Mouse (Mus musculus) intestine, embryonic 14.5 days (tissue): Measurements from ENCODE around the gene Tgfbi. TPM values are rescaled to one million over a fixed set of nuclear protein-coding genes. Genes with fewer than 3 reads are reported as not detected.

Experiments used
- ATAC-seq: fragments of 200-750 bp; cut with Nextera tagmentation; replicated peaks from 2 replicates; pipeline ENCODE4 v1.8.0; 2017; ENCODE audit warnings: low read depth, moderate number of reproducible peaks, moderate TSS enrichment, moderate library complexity; ENCODE audit not compliant: low FRiP score, low TSS enrichment
- DNase-seq: peaks from one replicate; pipeline ENCODE4 v3.0.0-alpha.2; 2018; ENCODE audit warnings: low spot score
- H3K27ac ChIP-seq: fragments of 300-500 bp; sonication (generic); 2 replicates; pipeline ENCODE4 v1.5.1; 2014; ENCODE audit warnings: low read depth, mild to moderate bottlenecking, control low read depth
- H3K27me3 ChIP-seq: fragments of 300-500 bp; sonication (generic); replicated peaks from 2 replicates; pipeline ENCODE4 v1.6.1; 2014; ENCODE audit warnings: low read length, control low read depth; ENCODE audit not compliant: control insufficient read depth, insufficient read depth
- H3K36me3 ChIP-seq: fragments of 300-500 bp; sonication (generic); 2 replicates; pipeline ENCODE4 v1.6.1; 2014; ENCODE audit warnings: low read length, control low read depth; ENCODE audit not compliant: control insufficient read depth, insufficient read depth
- H3K4me1 ChIP-seq: fragments of 300-500 bp; sonication (generic); replicated peaks from 2 replicates; pipeline ENCODE4 v1.6.1; 2014; ENCODE audit warnings: low read length, control low read depth, mixed read lengths; ENCODE audit not compliant: control insufficient read depth, insufficient read depth
- H3K4me2 ChIP-seq: fragments of 300-500 bp; sonication (generic); 2 replicates; pipeline ENCODE4 v1.6.1; 2014; ENCODE audit warnings: low read length
- H3K4me3 ChIP-seq: fragments of 300-500 bp; sonication (generic); 2 replicates; pipeline ENCODE4 v1.5.1; 2014; ENCODE audit warnings: low read depth, low read length, control low read depth, mixed read lengths
- H3K9ac ChIP-seq: fragments of 300-500 bp; sonication (generic); 2 replicates; pipeline ENCODE4 v1.6.1; 2014; ENCODE audit warnings: mild to moderate bottlenecking, low read length
- H3K9me3 ChIP-seq: fragments of 300-500 bp; sonication (generic); 2 replicates; pipeline ENCODE4 v1.6.1; 2016; ENCODE audit warnings: low read length, control low read depth; ENCODE audit not compliant: control insufficient read depth
- WGBS: fragments of 180-500 bp; shearing (Covaris S2); extraction: QIAGEN DNeasy Blood & Tissue Kit; methylation state at CpG from one replicate; pipeline ENCODE4 v1.1.7; 2014; 5-methylcytosine and 5-hydroxymethylcytosine counted together
- polyA plus RNA-seq: library from polyadenylated mRNA; unstranded; fragments of >200 nt; fragmentation: Nextera tagmentation; extraction: Ambion mirVana; gene quantifications from 2 replicates; pipeline ENCODE4 v1.2.1, GENCODE M21; 2014

Gene Tgfbi
- polyA plus RNA-seq, 1 experiment from 2014 or later: 123 TPM

DNA sequence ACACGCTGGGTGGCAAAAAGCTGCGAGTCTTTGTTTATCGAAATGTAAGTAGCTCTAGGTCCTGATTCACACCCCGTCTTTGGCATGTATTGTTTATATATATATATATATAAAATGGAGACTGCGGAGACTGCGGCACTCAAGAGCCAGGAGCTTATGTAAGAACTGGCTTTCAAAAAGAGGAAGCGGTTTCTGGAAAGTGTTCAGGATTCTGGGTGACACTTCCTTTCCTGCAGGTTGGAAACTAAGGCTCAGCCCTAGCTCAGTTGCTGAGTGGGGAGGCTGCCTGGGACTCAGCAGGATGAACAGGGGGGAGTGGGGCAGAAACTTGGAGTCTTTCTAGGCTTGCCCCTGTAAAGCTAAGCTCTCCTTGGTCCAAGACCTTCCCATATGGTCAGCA lies 22.0 kb downstream of the Tgfbi start:
- ATAC-seq (no peak), DNase-seq (no peak)
- H3K27ac ChIP-seq: peak overlapping the region; percentile 38; the same call in 1 of the 2 replicates
- no peak overlapping the region for H3K4me2 ChIP-seq
- H3K4me3 ChIP-seq: no peak overlapping the region
- no peaks in the 10 kb centered on the region for H3K9me3 ChIP-seq
- H3K9ac ChIP-seq: no peak overlapping the region
- H3K27me3 ChIP-seq: no peaks in the 10 kb centered on the region
- 51% methylated on average over 7 of the region's 7 CpGs for WGBS
- H3K36me3 ChIP-seq: peaks cover 73% of the 10 kb centered on the region
- peaks cover 47% of the 10 kb centered on the region for H3K4me1 ChIP-seq

GRCm38 (mm10) chr13:56634139-56634615 lies 24.9 kb downstream of the Tgfbi start:
- Histone ChIP-seq H3K27ac (peak overlapping the region; percentile 96), H3K9ac (no peak overlapping the region), H3K9me3 (no peaks in the 10 kb centered on the region), H3K36me3 (peaks cover 68% of the 10 kb centered on the region), H3K27me3 (no peaks in the 10 kb centered on the region), H3K4me1 (peaks cover 47% of the 10 kb centered on the region), H3K4me3 (no peak overlapping the region), H3K4me2 (no peak overlapping the region; the same call in 1 of the 2 replicates)
- peak; percentile 72 for DNase-seq
- ATAC-seq: peak; percentile 28; the same call in 1 of the 2 replicates
- 14% methylated on average over 7 of the region's 7 CpGs for WGBS

DNA sequence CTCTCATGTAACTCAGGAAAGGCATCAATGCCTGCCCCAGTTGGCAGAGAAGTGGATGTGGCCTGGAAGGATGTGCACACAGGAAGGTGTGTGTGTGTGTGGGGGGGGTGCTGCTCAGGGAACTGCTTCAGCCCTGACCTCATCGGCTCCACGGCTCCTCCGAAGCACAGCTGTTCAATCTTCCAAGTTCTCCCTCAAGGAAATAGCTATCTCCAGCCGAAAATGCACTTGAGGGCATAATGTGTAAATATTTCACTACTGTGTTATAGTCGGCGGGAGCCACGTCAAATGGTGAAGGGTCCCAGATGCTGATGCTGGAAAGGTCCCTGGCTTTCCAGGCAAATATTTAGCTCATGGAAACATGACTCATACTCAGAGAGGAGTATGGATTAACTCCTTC lies 25.6 kb downstream of the Tgfbi start:
- Histone ChIP-seq H3K9ac (0 out of 2 replicates have a peak overlapping the region, but pooled peaks have one; percentile 11), H3K9me3 (no peaks in the 10 kb centered on the region), H3K27ac (peak overlapping the region; percentile 96), H3K4me1 (peaks cover 46% of the 10 kb centered on the region), H3K4me2 (peak overlapping the region; percentile 3; the same call in 1 of the 2 replicates), H3K27me3 (no peaks in the 10 kb centered on the region), H3K36me3 (peaks cover 68% of the 10 kb centered on the region), H3K4me3 (no peak overlapping the region)
- WGBS: 14% methylated on average over 7 of the region's 7 CpGs
- peak; percentile 78 for ATAC-seq
- DNase-seq: peak; percentile 79

GRCm38 (mm10) chr13:56637027-56637426 lies 27.7 kb downstream of the Tgfbi start:
- H3K36me3 ChIP-seq: peaks cover 49% of the 10 kb centered on the region
- ATAC-seq (no peak), DNase-seq (no peak)
- no peak overlapping the region for H3K9ac ChIP-seq
- H3K4me2 ChIP-seq: no peak overlapping the region
- no peaks in the 10 kb centered on the region for H3K9me3 ChIP-seq
- H3K4me3 ChIP-seq: no peak overlapping the region
- no peak overlapping the region for H3K27ac ChIP-seq
- WGBS: 90% methylated on average over 8 of the region's 8 CpGs
- no peaks in the 10 kb centered on the region for H3K27me3 ChIP-seq
- peaks cover 27% of the 10 kb centered on the region for H3K4me1 ChIP-seq

DNA sequence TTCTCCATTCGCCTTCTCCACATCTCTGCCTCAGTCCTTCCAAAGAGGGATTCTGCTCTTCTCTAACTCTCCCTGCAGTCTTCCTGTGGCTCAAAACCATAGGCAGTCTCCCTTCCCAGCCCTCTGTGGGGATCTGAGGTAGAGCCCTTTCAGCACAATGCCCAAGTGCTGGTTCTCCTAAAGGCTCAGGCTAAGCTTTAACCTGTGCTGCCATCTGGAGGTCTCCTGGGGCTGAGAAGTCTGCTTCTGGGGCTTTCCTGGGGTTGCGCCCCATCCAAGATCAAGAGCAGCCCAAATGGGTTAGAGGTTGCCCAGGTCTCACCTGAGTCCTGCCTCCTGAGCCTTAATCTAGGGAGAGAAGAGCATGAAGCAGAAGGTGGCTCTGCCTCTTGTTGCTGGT lies 32.4 kb downstream of the Tgfbi start:
- WGBS: 93% methylated on average over 2 of the region's 2 CpGs
- DNase-seq (no peak), ATAC-seq (no peak)
- H3K27ac ChIP-seq: no peak overlapping the region
- peaks cover 9% of the 10 kb centered on the region; the same call in 1 of the 2 replicates for H3K4me1 ChIP-seq
- H3K9ac ChIP-seq: no peak overlapping the region
- no peak overlapping the region for H3K4me3 ChIP-seq
- no peaks in the 10 kb centered on the region for H3K9me3 ChIP-seq
- H3K27me3 ChIP-seq: no peaks in the 10 kb centered on the region
- H3K36me3 ChIP-seq: peaks cover 26% of the 10 kb centered on the region
- no peak overlapping the region for H3K4me2 ChIP-seq

GRCm38 (mm10) chr13:56644031-56644430 lies 34.7 kb downstream of the Tgfbi start:
- no peaks in the 10 kb centered on the region for H3K9me3 ChIP-seq
- H3K36me3 ChIP-seq: peaks cover 9% of the 10 kb centered on the region
- H3K4me1 ChIP-seq: peaks cover 20% of the 10 kb centered on the region
- no peak for ATAC-seq
- no peak overlapping the region for H3K9ac ChIP-seq
- 39% methylated on average over 3 of the region's 3 CpGs for WGBS
- H3K4me2 ChIP-seq: no peak overlapping the region
- H3K27ac ChIP-seq: no peak overlapping the region
- no peak for DNase-seq
- H3K4me3 ChIP-seq: no peak overlapping the region
- H3K27me3 ChIP-seq: no peaks in the 10 kb centered on the region

- H3K27me3 ChIP-seq: no peaks in the 10 kb centered on the region
- no peak overlapping the region for H3K27ac ChIP-seq
- no peak overlapping the region for H3K9ac ChIP-seq
- no peak overlapping the region for H3K4me2 ChIP-seq
- H3K36me3 ChIP-seq: no peaks in the 10 kb centered on the region
- no peak for ATAC-seq
- peaks cover 20% of the 10 kb centered on the region for H3K4me1 ChIP-seq
- H3K4me3 ChIP-seq: no peak overlapping the region
- WGBS: 91% methylated on average over 6 of the region's 6 CpGs
- DNase-seq: no peak
- no peaks in the 10 kb centered on the region for H3K9me3 ChIP-seq
Measured at GRCm38 (mm10) chr13:56645744-56646143, 36.4 kb downstream of the Tgfbi start.

DNA sequence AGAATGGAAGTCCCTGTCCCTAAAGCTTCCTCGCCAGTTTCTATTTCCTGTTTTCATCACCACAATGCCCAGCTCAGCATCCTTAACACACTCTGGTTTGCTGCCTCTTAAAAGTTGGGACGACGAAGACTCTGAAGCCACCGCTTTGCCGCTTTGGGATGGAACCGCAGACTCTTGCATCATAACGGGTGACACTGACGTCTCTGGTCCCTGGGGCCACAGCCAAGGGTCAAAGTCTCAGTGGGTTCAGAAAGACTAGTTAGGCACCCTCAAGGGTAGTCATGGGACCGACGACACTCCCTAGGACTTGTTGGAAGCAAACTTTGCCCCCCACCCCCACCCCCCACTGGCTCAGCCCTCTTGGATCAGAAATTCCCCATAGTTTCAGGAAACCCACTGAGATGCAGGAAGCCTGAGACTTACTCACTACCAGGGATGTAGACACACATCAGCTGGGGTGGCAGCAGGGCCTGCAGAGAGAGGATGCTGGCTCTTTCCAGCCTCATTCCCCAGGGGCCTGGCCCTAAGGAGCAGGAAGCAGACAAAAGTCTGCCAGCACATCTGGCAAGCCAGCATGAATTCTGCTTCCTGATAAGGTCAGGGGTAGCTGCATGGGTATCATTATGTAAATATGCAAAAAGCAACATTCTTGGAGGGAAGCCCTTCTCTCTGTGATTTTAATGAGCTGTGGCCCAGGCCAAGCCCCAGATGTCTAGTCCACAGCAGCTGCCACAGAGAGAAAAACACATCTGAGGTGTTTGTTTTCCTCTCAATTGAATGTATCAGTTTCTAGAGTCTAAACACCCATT lies 38.5 kb downstream of the Tgfbi start:
- Histone ChIP-seq H3K4me1 (peaks cover 24% of the 10 kb centered on the region), H3K9ac (no peak overlapping the region), H3K4me3 (no peak overlapping the region), H3K27ac (peak overlapping the region; percentile 51), H3K27me3 (no peaks in the 10 kb centered on the region), H3K9me3 (no peaks in the 10 kb centered on the region), H3K36me3 (no peaks in the 10 kb centered on the region), H3K4me2 (no peak overlapping the region)
- no peak for DNase-seq
- no peak for ATAC-seq
- 72% methylated on average over 10 of the region's 10 CpGs for WGBS

- WGBS: 86% methylated on average over 2 of the region's 2 CpGs
Measured at GRCm38 (mm10) chr13:56650020-56650419, 40.7 kb downstream of the Tgfbi start.

More at GRCm38 (mm10) chr13:56650020-56650419, 40.7 kb downstream of the Tgfbi start:
- no peak overlapping the region for H3K9ac ChIP-seq
- H3K27me3 ChIP-seq: no peaks in the 10 kb centered on the region
- no peaks in the 10 kb centered on the region for H3K36me3 ChIP-seq
- no peak overlapping the region for H3K4me2 ChIP-seq
- DNase-seq (no peak), ATAC-seq (no peak)
- no peak overlapping the region for H3K4me3 ChIP-seq
- H3K4me1 ChIP-seq: peaks cover 18% of the 10 kb centered on the region
- H3K9me3 ChIP-seq: no peaks in the 10 kb centered on the region
- no peak overlapping the region for H3K27ac ChIP-seq
